Mouse (Mus musculus) ovary, postnatal 10 days (tissue): Measurements from ENCODE around the gene 4930519G04Rik.
A peak's percentile ranks its signal among the peaks of the same experiment; 100 is the strongest.
"Not testable (repeated sequence)": the region's sequence is repeated elsewhere in the genome, so short reads cannot be mapped to it uniquely, and the experiment has no call there.

Source experiments
- DNase-seq: peaks from one replicate; pipeline ENCODE4 v3.0.0; 2022; ENCODE audit warnings: low spot score

4930519G04Rik gene

DNA sequence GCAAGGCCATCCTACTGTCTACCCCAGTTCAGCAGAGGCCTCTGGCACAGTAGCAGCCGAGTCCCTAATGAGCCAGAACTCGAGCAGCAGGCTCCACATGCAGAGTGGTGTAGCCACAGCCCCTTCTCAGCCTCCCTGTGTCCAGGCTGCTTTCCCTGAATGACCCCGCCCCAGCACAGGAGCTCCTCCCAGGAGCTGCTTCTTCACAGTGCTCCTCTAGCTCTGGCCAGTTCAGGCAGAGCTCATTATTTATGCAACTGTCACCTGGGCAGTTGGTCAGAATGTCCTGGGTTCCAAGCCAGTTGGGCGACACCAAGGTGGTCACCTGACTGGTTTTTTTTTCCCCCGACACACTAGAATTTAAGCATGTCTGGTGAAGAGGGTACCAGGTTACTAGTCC, at the start of gene 4930519G04Rik:
TSS of gene 4930519G04Rik (plus strand) at position 301 of the 400 bp plus-strand sequence.
- DNase-seq: not testable (repeated sequence)

DNA sequence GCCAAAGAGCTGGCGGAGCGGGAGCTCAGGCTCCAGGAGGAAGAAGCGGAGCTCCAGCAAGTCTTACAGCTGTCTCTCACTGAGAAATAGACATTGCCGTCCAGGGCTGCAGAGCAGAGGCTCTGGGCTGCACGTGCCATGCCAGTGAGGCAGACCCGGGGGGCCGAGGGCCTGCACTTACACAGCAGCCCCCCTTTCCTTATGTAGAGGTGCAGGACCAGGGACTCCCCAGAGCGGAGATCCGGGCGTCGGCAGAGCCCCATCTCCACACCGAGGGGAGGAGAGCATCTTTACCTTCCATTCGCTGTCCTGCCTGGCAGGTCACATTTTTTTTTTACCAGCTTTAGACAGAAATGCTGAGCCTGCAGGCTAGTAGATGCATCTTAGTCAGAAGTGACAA, 49.1 kb upstream of the 4930519G04Rik start:
- DNase-seq: no peak

DNA sequence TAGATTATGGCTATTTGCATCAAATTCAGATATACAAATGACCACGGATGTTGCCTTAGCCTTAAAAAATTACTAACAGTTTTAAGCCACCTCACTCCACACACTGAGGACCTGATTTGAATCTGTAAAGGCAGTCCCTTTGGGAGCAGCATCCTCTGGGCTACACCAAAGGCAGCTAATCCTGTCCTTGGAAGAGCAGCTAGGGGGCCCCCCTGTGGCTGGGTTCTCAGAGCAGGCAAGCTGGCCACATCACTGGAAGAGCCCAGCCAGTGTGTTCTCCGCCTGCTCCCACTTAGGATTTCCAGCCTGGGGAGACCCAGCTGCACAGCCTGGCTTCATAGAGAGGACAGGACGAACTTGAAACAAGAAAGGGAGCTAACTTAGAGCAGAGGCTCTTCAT, 48.5 kb upstream of the 4930519G04Rik start:
- DNase-seq: no peak

DNA sequence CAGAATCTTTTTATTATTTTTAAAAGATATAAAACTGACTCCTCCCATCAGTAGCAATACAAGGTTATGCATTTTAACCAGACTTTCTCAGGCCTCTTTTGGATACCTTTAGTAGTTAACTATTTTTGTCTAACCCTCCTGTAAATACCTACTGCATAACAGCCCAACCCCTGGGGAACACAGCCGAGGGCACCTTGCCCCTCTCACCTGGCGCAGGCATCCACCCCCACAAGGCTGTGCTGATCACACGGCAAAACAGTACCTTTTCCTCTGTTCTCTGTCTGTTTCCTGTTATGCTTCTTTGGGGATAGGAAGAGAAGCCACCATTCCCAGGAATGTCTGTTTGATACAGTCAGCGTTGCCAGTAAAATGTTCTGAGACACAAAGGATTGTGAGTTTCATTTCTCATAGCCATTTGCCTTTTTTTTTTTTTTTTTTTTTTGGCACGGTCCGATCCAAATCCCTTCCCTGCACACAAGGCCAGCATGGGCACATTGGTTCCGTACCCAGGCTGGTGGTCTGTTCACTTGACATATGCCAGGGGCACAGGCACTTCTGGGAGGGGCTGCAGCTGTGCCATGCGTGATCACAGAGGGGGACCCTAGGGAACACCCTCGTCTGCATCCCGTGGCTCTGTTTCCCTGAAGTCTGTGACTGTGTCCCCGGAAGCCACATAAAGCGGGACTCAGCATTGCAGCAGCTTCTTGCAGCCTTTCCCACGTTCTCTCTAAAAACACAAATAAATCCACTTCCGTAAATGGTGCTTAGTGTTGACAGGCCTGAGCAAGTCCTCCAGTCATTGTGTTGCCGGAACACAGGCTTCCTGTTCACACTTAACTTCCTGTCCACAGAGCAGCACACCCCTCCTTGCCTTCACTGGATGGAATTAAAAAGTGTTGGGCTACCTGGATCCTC, 47.8 kb upstream of the 4930519G04Rik start:
- no peak for DNase-seq

DNA sequence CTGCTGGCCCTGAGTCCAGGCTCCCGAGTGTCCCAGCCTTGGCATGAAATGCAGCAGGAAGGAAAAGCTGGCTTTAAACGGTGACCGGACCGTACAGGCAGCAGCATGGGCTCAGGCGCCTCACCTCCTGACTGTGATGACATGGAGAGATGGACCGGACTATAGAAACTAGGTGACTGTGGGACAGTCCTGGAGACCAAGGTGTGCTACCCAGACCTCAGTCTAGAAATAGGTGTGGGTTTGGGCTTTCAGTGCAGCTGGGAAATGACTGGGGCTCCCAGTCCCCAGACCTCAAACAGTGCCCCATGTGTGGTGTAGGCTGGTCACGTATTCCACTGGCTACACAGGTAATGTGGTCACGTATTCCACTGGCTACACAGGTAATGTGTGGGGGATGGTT, 46.8 kb upstream of the 4930519G04Rik start:
- DNase-seq: no peak

DNA sequence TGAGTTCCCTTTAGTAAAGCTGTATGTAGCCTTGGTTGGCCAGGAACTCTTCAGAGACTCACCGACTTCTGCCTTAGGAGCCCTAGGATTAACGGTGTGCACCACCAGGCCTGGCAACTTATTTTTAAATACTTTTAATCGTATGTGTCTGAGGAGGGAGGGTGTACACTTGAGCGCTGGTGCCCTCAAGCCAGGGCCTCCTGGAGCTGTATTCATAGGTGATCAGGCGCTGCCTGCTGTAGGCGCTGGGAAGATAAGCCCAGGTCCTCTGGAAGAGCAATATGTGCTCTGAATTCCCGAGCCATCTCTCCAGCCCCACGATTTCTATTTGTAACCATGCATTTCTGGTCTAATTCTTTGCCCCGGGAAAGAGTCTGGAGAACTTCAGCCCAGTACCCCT, 46.4 kb upstream of the 4930519G04Rik start:
- no peak for DNase-seq

DNA sequence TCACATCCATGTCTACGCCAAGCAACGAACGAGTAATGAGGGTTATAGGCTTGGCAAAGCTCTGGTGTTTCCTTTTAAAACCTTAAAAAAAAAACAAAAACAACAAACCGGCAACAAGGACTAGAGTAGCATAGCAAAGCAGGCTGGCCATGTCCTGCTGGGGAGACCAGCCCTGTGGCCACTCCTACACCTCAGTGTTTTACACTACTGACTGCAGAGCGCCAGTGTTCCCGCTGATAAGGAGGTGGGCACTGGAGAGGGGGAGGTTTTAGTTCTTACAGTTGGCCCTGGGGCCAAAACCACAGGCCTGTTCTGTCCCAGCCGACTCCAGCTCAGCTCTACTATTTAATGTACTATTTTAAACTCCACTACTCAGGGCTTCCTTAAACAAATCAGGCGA, 46.0 kb upstream of the 4930519G04Rik start:
- no peak for DNase-seq

DNA sequence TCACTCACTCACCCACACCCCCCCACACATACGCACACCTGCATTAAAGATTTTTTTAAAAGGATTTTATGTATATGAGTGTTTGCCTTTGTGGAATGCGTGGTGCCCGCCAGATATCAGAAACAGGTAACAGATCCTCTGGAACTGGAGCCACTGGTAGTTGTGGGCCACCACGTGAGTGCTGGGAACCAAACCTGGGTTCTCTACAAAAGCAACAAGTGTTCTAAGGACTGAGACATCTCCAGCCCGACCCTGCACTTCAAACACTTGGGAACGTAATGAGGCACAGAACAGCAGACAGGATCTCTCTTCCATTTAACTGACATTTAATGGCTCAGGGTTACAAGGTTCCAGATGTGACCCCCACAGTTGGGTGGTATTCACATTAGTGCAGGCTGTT, 45.6 kb upstream of the 4930519G04Rik start:
- no peak for DNase-seq

DNA sequence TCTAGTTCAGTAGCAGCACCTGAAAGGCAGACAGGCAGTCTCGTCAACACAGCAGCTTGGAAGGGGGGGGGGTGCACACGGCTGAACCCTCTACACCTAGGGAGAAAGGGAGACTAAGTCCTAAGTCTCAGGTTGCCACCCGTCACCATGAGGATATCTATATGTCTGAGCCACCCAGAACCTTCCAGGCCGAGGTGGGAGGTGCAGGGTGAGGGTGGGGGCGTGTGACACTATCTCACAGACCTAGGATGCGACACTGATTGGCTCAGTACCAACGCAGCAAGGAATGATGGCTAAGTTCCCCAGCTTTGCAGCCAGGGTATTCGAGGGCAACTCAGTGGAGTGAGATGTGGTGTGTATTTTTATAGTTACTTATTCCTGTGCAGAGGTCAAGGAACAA, 45.1 kb upstream of the 4930519G04Rik start:
- DNase-seq: no peak

DNA sequence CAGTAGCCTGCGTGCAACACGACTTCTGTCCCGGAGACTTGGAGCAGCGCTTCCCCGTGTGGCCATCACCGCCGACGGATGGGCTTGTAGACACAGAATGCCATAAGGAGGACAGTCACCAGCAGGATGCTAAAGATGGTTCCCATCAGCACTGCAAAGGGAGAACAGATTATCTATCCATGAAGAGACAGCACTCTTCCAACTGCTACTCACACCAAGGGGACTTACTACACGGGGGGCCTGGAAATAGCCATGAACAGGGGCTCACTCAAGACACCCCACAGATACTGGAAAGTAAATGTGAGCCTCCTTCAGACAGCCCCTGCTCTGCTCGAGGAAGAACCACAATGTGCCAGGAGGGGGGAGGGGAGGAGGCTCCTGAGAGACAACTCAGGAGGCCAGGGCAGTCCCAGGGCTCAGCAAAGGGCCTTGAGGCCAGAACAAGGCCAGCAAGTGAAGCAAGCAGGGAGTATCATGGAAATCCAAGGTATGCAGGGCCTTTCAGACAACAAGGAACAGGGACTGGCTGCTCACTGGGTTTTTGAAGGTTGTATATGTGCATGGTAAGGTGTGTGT, 44.2 kb upstream of the 4930519G04Rik start:
- DNase-seq: no peak

DNA sequence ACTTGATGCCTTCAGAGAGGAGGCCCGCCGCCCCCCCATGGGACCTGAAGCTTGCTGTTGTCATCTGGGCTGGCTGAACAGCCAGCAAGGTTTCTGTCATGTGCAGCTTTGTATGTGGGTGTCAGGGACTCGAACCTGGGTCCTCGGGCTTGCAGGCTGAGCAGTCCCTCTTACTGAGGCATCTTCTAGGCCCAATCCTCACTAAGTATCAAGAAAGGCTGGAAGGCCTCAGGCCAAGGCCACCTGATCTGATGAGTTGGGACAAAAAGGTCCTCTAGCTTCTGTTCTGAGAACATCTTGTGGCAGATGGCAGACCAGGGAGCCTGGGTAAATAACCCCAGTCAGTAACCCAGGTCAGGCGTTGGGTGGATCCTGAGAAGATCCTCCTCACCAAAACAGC, 43.6 kb upstream of the 4930519G04Rik start:
- DNase-seq: no peak

DNA sequence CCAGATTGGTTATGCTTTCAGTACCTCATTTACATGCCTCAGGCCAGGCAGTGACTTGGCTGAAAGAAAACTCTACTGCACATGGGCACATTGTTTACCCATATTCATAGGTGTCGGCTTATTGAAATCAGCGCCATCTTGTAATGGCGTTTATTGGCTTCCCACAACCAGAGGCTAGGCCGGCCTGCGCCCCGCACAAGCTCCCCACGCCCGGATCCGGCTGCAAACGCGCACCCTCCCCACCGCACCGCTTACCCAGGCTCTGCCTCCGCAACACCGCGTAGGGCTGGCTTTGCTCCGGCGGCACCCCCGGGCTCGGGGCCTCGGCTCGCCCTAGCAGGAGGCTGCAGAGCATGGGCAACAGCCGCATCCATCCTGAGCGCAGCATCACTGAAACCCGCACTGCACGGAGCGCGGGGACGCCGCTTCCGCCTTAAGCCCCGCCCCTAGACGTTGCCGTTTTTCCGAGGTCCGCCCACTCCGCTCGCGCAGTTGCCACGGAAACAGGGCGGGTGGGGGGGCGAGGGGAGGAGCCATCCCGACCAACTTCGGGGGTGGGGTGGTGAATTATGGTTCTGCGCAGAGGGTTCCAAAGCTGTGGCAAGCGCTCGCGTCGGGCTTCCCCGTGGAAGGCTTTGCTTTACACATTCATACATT, 39.8 kb upstream of the 4930519G04Rik start:
- DNase-seq: peak; percentile 42

DNA sequence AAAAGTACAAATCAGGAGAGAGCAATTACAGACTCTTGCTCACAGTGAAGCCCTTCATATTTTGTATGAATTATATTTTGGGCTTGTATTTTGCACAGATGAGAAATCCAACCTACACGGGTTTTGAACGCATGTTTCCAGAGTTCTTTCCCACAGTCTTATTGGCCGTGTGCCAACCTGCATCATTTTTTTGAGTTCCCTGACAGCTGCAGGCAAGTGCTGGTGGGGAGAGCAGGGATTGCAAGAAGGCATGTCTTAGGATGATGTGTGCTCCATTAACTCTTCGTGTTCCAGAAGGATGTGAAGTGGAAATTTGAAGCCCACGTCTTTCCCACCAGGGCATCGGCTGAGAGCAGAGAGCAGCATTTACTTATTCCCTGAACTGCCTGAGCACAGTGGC, 36.9 kb upstream of the 4930519G04Rik start:
- no peak for DNase-seq

DNA sequence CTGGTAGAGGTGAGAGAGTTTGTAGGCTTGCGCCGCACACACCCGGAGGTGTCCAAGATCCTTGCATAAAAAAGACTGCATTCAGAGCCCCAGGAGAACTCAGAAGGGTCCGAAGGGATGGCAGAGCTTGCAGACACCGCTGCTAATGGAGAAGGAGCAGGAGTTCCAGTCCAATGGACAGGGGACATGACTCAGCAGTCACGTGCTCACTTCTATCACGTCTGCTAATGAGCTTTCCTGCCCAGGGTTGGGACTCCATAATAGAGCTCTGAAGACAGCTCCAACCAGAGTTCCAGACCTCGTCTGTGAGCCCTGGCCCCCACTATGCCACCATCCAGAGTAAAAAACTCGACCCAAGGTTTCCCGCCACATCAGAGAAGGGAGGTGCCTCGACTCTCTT, 35.3 kb upstream of the 4930519G04Rik start:
- no peak for DNase-seq

DNA sequence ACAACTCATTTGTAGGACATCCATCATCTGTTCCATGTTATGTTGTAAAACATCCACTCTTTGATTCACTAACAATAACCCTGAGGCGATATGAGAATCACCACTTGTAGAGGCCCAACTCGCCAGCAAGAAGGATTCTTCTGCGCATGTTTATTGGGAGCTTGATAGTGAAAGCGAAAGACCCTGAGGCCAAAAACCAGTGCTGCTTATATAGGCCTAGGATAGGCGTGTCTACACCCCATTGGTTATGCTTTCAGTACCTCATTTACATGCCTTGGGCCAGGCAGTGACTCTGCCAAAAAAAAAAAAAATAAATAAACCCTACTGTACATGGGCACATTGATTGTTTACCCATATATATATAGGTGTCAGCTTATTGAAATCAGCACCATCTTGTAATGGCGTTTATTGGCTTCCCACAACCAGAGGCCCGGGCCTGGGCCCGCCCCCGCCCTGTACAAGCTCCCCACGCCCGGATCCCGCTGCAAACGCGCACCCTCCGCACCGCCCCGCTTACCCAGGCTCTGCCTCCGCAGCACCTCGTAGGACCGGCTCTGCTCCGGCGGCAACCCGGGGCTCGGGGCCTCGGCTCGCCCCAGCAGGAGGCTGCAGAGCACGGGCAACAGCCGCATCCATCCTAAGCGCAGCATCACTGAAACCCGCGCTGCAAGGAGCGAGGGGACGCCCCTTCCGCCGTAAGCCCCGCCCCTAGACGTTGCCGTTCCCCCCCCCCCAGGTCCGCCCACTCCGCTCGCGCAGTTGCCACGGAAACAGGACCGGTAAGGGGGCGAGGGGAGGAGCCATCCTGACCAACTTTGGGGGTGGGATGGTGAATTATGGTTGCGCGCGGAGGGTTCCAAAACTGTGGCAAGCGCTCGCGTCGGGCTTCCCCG, 30.4 kb upstream of the 4930519G04Rik start, which contains the start of gene 1500011B03Rik:
TSS of gene 1500011B03Rik (minus strand) at position 673 of the 893 bp plus-strand sequence.
- peak; percentile 38 for DNase-seq

DNA sequence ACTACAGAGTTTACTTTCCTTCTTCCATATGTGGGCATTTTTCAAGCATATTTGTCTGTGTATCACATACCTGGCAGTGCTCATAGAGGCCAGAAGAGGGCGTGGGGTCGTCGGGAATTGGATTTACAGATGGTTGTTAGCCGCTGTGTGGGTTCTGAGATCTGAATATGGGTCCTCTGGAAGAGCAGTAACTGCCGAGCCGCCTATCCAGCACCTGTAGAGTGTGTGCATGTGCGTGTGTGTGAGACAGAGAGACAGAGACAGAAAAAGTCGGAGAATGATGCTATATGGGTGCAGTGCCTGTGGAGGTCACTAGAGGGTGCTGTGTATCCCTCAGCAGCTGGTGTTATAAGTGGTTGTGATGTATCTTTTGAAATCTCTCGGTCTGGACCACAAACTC, 29.3 kb upstream of the 4930519G04Rik start:
- DNase-seq: no peak

DNA sequence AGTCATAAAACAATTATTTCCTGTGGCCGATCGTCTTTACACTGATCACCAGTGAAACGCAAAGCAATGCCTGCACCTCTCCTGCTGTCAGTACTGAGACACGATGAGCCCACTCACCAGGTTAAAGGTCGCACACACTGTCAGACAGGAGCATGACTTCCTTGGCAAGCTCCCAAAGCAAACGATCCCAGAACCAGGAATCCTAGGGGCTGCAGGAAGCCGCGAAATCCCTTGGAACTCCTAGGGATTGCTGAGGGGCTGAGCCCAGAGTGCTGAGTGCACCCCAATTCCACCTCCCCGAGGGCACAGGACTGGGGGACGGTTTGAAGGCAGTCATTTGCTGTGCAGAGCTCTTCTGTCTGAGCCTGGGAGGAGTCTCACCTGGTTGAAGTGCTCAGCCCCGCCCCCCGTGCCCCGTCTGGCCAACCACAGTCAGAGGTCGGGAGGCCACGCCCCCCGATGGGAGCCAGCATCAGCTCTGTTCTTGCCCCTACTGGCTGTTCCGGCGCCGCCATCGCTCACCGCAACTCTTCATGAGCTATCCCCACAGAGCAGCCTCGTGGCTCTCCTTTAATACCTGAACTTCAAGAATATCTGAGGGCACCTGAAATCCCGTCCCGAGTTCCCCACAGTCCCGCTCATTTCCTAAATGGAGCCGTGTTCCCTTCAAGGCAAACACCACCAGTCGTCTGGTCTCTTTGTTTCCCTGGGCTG, 27.3 kb upstream of the 4930519G04Rik start:
- DNase-seq: no peak

DNA sequence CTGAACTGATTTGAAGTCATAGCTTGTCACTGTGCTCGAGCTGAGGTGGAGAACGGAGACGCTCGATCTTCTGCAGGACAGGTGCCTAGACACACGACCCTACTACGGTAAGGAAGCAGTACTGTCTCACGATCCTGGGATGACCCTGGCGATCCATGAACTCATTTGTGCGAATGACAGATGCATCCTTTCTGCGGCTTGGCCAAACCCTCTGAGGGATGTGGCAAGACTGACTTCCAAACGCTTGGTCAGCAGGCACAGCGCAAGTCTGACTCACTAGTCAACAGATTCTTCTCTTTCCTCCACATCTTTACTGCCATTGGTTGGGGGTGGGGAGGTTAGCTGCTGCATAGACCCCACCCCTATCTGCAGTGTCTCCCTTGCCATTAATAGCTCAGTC, 26.0 kb upstream of the 4930519G04Rik start:
- no peak for DNase-seq

DNA sequence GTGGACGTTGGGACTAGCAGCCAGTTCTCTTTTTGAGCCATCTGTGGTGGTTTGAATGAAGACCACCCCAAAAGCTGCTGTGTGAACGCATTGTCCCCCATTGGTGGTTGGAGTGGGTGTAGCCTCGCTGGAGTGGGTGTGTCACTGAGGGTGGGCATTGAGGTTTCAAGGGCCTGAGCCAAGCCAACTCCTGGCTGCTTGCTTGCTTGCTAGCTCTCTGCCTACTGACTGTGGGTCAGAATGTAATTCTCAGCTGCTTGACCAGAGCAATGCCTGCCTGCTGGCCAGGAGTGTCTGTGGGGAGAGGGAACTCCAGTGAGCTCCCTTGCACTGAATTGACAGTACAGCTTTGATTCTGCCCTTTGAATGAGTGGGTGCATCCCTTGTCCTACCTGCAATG, 23.7 kb upstream of the 4930519G04Rik start:
- no peak for DNase-seq

DNA sequence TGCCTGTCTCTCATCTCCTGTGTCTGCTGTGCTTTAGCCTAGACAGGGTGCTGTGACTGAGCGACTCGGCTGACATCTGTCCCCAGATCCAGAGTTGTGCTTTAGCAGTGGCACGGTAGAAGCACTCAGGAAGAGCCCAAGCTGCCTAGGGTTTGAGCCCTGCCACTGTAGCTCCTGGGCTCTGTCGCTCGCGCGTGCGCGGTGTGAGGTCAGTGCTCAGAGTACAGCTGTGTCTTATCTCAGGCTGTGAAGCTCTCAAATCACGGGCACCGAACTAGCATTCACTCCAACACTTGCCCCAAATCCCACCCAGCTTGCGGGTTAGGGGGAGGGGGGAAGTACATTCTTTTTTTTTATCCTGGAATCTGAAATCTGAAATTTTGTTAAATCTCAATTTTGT, 16.6 kb upstream of the 4930519G04Rik start:
- DNase-seq: no peak

DNA sequence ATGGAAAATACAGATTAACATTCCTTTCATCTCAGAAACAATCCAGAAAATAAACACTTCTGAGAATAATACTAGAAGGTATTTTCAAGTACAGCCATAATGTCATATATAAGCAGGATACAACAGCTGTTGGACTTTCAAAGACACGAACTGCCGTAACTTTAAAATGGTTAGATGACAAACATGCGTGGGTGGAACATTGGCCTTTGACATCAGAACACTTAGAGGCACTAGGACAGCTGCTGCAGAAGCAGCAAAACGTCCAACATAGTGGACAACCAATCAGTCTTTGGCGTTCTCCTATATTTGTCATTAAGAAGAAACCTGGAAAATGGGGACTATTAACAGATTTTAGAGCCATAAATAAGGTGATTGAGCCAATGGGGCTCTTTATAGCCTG, 13.0 kb upstream of the 4930519G04Rik start:
- not testable (repeated sequence) for DNase-seq
